Mouse (Mus musculus) frontal cortex, adult (tissue): ENCODE data around the gene Cacna1g.

ENCODE experiments used
- ATAC-seq: cut with Nextera tagmentation; 2 replicates; pipeline ENCODE4 v1.9.2; 2017; ENCODE audit warnings: mild to moderate bottlenecking, moderate library complexity, mixed read lengths; ENCODE audit not compliant: low TSS enrichment

Cacna1g gene

DNA sequence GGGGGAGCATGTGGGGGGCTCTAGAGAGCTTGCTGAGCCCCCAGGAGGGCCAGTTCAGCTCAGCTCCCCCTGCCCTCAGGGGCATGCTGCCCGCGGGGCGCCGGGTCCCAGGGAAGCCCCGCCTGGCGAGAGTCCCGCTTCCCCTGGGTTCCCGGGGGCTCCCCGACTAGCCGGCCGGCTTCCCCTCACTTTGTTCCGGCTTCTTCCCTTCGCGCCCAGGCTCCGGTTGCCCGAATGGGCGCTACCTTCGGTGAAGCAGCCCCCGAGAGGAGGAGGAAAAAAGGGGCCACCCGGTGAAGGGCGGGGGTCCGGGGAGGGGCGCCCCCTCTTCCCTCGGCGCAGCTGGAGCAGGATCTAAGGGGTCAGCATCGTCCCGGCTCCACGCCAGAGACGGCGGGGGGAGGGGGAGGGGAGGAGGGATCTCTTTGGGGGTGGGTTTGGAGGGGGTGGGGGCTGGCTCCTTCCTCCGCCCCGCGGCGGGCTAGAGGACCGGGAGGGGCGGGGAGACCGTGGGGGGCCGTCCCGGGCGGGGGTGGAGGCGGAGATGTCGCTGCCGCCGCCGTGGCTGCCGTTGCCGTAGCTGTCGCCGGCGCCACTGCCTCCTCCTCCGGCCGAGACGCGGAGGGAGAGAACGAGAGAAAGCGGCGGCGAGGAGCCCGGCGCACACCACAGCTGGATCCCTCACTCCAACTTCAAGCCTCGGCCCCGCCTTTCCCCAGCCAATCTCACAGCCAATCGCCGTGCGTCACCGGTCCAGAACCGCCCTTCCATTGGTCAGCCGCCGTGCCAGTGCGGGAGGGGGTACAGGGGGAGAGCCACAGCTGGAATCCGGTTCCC lies at the start of gene Cacna1g:
Gene Cacna1g (minus strand): TSS at position 492 of the 837 bp plus-strand sequence.
- peak; percentile 88 for ATAC-seq

DNA sequence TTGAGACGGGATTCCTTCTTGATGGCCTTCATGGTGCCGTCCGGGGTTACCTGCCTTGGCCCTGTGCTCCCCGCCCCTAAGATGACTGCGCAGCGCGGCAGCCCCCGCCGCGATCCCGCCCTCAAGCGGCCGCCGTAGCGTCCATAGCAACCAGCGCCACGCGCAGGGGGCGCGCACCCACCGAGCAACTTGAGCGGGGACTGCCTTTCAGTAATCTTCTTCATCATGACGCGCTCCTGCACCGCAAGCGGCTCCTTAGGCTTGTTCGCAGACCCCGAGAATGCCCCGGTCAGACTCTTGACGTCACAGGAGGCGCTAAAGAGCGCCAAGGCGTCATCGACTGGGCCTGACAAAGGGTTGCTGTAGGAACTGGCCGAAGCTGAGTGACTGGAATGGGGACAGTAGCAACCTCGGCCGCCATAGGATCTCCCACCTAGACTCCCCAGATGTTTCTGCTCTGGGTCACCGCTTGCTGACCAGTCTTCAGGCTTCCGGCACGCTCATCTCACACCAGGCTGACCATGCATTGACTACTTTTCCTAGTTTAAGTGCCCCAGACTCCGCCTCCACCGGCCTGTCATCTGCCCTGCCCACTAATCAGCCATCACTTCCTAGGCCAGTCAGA lies 47.3 kb upstream of the Cacna1g start, which contains the start of gene Mycbpap:
Gene Mycbpap (minus strand): TSS at position 524 of the 625 bp plus-strand sequence.
- peak; percentile 87 for ATAC-seq

DNA sequence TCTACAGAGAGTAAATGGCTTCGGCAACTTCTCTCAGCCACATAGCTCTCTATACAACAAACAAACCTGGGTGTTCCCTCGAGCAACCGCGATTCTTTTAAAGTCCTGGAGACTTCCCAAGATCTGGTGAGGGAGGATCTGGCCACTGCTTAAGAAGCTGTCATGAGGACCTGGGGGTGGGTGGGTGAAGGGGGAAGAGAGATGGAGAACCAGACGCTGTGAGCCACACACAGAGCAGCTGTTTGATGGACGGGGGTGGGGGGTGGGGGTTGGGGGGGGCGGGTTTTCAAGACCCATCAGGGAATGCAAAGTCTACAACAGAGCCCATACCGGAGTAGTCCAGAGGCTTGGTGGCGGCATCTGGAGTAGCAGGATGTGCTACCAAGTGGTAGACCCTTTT lies 39.5 kb upstream of the Cacna1g start:
- ATAC-seq: peak; percentile 23; the same call in 1 of the 2 replicates

DNA sequence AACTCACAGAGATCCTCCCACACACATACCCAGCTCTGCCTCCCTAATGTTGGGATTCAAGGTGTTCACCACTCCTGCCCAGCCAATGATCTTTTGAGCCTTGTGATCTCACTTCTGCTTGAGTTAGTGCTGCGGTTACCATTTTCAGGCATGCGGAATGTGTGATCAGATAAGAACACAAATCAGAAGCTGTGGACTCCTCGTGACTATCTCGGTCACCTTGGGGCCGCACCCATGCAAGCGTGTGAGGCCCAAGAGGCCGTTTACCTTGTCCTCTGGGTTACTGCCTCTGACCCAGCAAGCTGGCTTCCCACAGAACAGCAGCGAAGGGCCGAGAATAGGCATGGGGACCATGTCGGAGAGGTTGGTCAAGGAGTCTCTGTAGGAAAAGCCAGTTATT lies 35.0 kb upstream of the Cacna1g start:
- no peak for ATAC-seq

DNA sequence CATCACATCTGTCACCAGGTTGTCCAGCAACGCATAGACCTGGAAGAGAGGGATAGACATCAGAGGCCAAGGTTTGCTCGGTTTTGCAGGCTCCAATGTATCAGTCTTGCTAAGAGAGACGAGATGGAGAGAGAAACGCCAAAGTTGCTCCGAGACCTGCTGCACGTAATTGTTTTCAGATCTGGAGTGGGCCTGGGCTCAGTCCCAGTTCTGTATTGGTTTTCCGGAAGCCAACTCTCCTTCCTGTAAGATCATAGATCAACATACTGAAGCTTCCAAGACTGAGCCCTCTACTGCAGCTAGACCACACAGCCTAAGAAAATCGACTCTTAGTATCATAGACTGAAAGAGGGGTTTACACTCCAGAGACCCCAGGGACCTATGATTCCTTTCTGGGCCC lies 27.5 kb upstream of the Cacna1g start:
- no peak for ATAC-seq

DNA sequence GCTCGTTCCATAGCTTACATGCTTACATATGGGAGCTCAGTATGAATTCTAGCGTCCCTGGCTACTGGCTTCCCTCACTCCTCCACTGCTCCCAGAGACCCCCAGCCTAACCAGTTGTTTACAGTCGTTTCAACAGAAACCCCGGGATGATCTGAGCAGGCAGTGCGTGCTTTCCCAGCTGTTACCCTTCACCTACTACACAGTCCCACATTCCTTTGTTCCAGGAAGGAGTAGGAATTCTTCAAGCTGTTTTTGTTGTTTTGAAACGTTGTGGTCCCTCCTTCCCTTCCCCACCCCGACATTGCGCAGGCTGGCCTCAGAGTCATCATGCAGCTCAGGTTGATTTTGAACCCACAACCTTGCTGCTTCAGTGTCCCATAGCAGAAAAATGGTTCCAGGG lies 26.4 kb upstream of the Cacna1g start:
- ATAC-seq: no peak

DNA sequence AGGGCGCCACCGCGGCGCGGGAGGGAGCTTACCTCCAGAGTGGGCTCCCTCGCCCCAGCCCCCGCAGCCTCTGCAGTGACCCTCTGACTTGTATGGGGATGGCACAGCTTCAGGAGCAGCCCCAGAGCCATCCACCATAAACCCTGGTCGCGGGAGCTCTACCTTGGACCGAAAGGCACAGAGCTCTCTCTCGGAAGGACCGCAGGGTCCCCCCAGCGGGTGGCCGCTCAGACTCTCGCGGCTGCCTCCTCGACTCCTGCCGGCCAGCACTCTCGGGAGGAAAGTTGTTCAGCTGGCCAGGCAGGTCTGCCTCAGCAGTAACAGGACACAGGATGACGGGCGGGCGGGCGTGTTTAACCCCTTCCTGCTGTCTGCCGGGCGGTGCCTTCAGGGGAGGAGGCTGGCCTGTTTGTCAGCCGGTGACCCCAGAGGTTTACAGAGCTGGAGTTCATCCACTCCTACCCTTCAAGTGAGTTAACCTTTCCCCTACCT lies 25.7 kb upstream of the Cacna1g start, which contains the start of gene Epn3:
Gene Epn3 (minus strand): TSS at position 314 of the 492 bp plus-strand sequence.
- ATAC-seq: no peak

DNA sequence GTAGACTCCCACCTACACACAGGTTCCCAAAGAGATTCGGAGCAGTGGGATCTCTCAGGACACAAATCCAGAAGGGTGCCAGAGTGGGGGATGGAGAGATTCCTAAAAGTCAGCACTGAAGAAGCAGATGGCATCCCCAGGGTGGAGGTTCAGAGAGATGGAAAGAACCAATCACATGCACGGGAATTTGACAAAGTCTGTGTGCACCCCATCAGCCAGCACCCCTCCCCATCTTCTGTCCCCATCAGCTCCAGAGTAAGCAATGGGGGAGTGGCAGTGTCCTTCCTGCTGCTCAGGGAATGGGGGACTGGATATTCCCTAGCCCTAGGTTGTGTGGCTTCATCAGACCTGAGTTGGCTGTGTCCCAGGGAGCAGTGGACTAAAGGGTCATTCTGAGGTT lies 25.0 kb upstream of the Cacna1g start:
- 0 out of 2 replicates have a peak, but pooled peaks have one; percentile 22 for ATAC-seq

DNA sequence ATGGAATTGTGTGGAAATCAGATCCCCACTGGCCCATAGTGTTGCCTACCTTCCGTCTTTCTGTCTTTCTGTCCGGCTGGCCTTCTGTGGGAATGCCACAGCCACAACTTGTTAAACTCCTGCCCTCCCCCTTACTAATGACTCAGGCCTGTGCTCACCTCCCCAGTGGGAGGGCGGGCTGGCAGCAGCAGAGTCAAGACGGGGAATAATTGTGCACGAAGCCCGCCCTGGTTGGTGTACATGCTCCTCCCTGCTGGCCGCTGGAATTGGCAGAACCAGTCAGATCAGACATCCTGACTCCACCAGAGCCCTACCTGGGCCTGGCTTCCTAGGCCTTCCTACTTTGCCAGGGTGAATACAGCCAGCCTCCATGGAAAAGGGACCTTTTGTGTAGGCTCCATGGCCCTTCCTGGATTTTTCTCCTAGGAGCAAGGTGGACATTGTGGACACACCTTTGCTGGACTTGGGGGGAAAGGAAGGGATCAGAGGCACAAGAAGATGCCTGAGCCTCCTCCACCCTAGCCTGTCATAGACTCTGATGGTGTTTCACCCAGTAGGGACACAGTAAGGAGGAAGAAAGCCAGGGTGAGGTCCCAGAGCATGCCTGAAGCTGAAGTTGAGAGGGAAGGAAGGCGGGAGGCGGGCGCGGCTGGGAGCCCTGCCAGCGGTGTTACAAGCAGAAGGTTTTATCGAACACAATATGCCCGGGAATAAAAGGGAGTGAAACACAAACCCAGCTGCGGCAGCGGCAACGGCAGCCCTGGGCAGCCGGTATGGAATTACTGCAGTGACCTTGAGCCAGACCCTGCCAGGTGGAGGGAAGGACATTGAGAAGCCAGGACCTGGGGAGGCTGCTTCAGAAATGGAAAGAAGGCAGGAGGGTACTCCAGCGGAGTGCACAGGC lies 24.3 kb upstream of the Cacna1g start:
- ATAC-seq: peak; percentile 56; the same call in 1 of the 2 replicates

DNA sequence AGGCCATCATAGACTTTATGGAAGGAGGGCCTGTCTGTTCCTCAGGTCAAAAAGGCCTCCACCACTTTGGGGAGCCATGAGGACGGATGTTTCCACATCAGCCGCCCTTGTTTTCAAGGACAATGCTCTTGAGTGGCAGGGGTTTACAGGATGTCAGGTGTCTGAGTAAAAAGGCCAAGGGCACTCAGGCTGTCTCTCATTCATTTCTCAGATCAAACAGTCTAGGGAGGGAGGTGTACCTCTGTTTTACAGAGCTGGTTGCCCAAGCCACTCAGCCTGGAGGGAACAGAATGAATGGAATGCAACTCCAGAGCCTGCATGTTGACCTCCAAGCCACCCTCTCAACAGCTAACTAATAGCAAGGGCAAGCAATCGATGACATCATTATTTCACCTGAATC lies 21.4 kb upstream of the Cacna1g start:
- no peak for ATAC-seq

DNA sequence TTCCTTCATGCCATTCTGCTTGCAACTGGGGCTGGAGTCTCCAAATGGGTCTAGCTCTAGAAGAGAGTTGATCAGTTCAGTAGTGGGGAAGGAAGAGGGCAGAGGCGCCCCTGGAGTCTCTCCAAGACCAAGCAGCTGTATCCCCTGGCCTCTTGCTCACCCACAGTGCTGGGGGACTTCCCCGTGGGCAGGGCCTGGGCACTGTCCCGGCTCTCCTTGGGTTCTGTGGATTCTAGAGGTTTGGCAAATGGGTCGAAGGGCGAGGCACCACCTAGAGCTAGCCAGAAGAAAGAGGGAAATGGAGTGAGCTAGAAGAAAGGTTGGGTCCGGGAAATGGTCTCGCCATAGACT lies 17.7 kb upstream of the Cacna1g start:
- no peak for ATAC-seq

DNA sequence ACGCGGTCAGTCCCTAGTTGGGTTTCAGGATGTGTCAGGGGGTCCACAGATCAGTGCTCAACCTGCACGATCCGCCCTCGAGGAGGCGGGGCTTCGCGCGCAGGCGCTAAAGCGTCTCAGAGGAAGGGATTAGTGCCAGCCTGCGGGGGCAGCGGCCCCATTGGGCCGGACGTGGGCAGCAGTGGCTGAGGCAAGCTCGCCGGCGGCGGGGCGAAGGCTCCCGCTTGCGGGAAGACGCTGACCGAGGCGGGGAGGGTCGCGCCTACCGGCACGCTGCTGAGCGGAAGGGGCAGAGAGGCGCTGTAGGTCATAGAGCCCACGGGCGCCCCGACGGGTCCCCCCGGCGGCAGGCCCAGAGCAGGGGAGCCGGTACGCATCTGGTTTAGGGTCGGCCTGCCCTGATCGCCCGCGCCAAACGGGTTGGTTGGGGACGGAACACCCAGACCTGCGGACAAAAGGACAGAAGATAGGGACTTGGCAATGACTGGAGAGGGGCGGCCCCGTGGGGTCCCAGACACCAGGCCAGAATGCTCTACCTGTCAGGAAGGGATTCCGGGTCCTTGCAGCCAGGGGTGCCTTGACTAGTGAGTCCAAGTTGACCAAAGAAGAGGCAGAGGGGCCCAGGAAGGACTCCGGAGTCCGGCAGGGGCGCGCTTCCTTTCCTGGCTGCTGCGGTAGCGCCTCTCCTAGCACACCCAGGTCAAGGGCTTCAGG lies 17.2 kb upstream of the Cacna1g start:
- peak; percentile 36; the same call in 1 of the 2 replicates for ATAC-seq

DNA sequence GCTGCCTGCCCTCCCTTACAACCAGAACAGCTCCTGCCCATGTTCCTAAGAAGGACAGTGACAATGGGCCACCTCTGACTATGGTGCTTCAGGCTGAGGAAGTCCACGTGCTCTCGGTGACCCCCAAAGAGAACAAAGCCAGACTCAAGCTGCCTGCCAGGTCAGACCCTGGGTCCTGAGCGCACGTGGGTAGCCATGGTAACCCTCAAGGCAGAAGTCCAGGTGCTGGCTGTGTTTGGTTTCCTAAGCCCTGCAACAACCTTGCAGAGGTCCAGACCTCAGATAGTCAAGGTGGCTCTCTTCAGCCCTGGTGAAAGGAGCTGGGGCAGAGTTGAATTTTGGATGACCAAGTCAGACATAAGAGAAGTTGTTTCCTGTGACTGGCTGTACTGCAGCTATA lies 15.7 kb upstream of the Cacna1g start:
- ATAC-seq: no peak

DNA sequence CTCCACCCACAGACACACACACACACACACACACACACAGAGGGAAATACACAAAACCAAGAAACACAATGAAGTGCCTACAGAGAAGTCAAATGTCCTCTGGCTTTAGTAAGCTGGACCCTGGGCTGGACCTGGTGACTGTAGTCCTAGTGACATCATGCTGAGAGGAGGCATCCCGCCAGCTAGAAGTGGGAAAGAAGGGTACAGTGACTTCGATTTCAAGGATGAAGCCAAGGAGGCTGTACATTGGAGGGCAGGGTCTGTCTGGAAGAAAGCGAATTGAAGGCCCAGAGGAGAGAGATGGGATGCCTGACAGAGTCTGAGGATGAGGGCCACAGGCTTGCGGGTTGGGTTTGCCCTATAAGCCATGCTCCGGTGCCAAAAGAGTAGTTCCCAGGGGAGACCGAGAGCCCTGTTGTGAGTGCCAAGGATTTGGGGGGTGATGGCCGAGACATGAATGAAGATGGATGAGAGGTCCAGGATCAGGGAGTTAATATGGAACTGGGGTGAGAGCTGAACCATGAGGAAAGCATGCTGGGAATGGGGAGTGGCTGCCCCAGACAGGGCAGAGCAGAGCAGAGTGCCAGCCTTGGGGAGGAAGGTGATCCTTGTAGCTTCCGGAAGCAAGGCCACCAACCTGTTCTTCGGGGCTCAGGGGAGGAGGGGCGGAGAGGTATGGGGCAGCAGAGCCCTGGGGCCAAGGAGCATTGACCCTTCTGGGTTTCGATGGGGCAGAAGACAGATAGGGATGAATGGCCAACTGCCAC lies 15.0 kb upstream of the Cacna1g start:
- ATAC-seq: no peak

DNA sequence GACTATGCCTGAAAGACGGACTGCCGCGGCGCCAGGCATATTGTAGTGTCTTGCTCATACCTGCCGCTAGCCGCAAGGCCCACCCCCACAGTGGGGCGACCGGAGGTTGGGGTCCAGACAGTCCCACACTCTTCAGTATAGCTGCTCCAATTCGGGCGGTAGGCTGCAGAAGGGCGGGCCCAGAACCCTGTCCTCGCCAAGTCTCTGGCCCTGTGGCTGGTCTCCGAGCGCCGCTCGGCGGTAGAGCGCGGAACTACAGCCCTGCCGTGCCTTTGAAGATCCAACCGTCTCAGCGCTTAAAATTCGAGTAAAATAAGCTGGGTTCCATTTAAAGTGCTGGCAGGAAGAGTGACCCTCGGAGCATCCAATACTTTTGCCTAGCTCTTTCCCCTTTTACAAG lies 12.0 kb upstream of the Cacna1g start, which contains the start of gene Spata20:
Gene Spata20 (minus strand): TSS at position 179 of the 400 bp plus-strand sequence.
- peak; percentile 75 for ATAC-seq

DNA sequence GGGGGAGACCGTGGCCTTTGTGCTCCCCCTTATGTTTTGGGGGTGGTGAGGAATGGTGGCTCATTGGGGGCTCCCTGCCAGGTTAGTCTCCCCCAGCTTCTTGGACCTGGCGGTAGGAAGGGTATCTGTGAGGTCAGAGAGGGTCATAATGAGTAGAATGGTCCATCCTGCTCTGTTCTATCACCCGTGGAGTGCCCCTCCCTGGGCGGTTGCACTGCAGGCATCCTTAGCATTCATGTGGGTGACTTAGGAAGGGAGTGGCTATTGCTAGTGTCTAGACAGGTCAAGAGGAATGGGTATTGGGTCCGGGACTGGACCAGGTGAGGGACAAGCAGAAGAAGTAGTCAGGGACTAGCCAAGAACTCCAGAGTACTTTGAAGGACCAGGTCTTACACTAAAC lies 11.2 kb upstream of the Cacna1g start:
- no peak for ATAC-seq

DNA sequence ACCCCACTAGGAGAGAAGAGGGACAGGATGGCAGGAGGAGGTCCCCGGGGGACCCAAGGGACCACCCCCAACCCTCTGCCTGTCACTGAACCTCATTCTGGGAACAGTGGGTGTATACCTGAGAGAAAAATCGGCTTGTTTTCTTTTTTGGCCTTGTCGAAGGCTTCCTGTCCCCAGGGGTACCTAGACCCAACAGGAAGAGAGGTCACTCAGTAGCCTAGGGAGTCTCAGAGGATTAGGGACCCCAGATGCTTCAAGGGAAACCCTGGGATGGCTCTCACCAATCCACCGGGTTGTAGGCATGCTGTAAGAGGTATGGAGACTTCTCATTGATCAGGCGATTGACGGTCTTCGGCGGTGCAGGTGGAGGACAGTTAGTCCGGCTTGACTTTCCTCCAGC lies 10.6 kb upstream of the Cacna1g start:
- no peak for ATAC-seq

DNA sequence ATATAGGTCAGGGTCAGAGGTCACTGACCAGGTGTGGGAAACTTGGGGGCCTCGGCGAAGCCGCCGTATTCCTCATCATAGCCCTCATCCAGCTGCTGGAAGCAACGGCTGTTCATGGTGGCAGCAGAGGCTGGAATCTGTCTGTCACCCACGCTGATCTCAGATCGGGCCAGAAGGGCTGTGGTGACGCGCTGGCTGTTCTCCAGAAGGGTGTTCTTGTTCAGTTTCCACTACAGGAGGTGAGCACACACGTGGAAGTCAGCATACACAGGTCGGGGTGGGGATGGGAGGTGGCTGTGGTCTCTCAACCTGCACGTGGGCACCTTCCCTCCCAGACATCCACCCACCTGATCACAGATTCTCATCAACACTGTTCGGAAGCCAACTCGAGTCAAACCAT lies 9.9 kb upstream of the Cacna1g start:
- ATAC-seq: no peak

DNA sequence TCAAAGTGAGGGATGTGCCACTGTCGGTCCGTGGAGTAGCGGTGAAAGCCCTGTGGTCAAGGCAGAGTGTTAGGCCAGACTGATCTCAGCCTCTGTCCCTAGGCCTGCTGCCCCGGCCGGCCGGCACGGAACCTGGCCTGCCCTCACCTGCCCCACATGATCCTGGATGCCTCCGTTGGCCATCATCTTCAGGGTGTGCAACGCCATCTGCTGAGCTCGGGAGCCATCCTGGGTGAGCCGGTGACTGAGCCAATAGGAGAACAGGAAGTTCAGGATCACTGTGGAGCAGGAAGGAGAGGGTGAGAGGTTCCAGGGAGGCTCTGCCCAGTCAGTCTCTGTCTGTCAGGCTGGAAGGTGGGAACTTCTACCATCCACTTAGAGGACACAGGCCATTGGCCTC lies 9.4 kb upstream of the Cacna1g start:
- ATAC-seq: no peak

DNA sequence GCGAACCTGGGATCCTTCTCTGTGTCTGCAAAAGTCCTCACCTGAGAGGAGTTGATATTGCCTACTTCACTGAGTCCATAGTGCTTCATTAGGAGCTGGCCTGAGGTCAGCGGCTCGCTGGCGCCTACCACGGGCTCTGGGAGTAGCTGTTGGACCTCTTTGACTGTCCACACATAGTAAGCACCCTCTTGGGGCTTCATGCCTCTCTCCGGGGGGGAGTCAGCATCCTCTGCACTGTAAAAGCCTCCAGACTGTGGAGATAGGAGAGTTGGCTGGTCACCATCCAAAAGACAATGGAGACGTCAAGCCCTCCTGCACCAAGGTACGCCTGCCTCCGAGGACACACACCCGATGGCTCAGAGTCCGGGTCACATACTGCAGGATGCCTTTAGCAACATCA lies 8.7 kb upstream of the Cacna1g start:
- ATAC-seq: no peak
